Mouse (Mus musculus) forebrain, embryonic 16.5 days (tissue): Measurements from ENCODE around the gene Chtf18. TPM values are rescaled to one million over a fixed set of nuclear protein-coding genes. Genes with fewer than 3 reads are reported as not detected.

ENCODE experiments used
- ATAC-seq: fragments of 200-750 bp; cut with Nextera tagmentation; 2 replicates; pipeline ENCODE4 v1.8.0; 2017; ENCODE audit warnings: mild to moderate bottlenecking, moderate library complexity
- H3K27ac ChIP-seq: fragments of 300-500 bp; sonication (generic); 2 replicates; pipeline ENCODE4 v1.5.1; 2014; ENCODE audit warnings: low read length, control low read depth
- H3K27me3 ChIP-seq: fragments of 300-500 bp; sonication (generic); replicated peaks from 2 replicates; pipeline ENCODE4 v1.6.1; 2014; ENCODE audit warnings: low read length; ENCODE audit not compliant: control insufficient read depth, insufficient read depth
- H3K36me3 ChIP-seq: fragments of 300-500 bp; sonication (generic); 2 replicates; pipeline ENCODE4 v1.6.1; 2014; ENCODE audit not compliant: control insufficient read depth, insufficient read depth
- H3K4me1 ChIP-seq: fragments of 300-500 bp; sonication (generic); replicated peaks from 2 replicates; pipeline ENCODE4 v1.6.1; 2014; ENCODE audit warnings: low read length; ENCODE audit not compliant: control insufficient read depth, insufficient read depth
- H3K4me2 ChIP-seq: fragments of 300-500 bp; sonication (generic); 2 replicates; pipeline ENCODE4 v1.6.1; 2014; ENCODE audit warnings: mild to moderate bottlenecking, low read length, control low read depth
- H3K4me3 ChIP-seq: fragments of 300-500 bp; sonication (generic); replicated peaks from 2 replicates; pipeline ENCODE4 v1.5.1; 2014; ENCODE audit warnings: mild to moderate bottlenecking, low read length, control low read depth
- H3K9ac ChIP-seq: fragments of 300-500 bp; sonication (generic); replicated peaks from 2 replicates; pipeline ENCODE4 v1.6.1; 2014; ENCODE audit warnings: low read depth, low read length, control low read depth
- H3K9me3 ChIP-seq: fragments of 300-500 bp; sonication (generic); 2 replicates; pipeline ENCODE4 v1.6.1; 2016; ENCODE audit warnings: low read length; ENCODE audit not compliant: control insufficient read depth
- WGBS: fragments of 180-500 bp; shearing (Covaris S2); extraction: QIAGEN DNeasy Blood & Tissue Kit; methylation state at CpG from one replicate; pipeline ENCODE4 v1.1.7; 2014; 5-methylcytosine and 5-hydroxymethylcytosine counted together
- polyA plus RNA-seq: library from polyadenylated mRNA; unstranded; fragments of >200 nt; fragmentation: Nextera tagmentation; extraction: Ambion mirVana; gene quantifications from 2 replicates; pipeline ENCODE4 v1.2.1, GENCODE M21; 2015

Gene Chtf18
- polyA plus RNA-seq, 1 experiment from 2014 or later: 12.7 TPM

GRCm38 (mm10) chr17:25756378-25757242, 29.4 kb upstream of the Chtf18 start:
- no peak for ATAC-seq
- Histone ChIP-seq H3K27me3 (no peaks in the 10 kb centered on the region), H3K9ac (no peak overlapping the region), H3K27ac (no peak overlapping the region), H3K4me3 (no peak overlapping the region), H3K36me3 (no peaks in the 10 kb centered on the region), H3K4me2 (no peak overlapping the region), H3K4me1 (no peaks in the 10 kb centered on the region), H3K9me3 (no peaks in the 10 kb centered on the region)
- WGBS: 80% methylated on average over 9 of the region's 9 CpGs

GRCm38 (mm10) chr17:25755627-25756377, 28.6 kb upstream of the Chtf18 start:
- no peak for ATAC-seq

GRCm38 (mm10) chr17:25755086-25755485, 27.9 kb upstream of the Chtf18 start:
- Histone ChIP-seq H3K9ac (no peak overlapping the region), H3K4me3 (no peak overlapping the region), H3K27ac (no peak overlapping the region), H3K27me3 (no peaks in the 10 kb centered on the region), H3K9me3 (no peaks in the 10 kb centered on the region), H3K4me2 (no peak overlapping the region), H3K36me3 (no peaks in the 10 kb centered on the region), H3K4me1 (no peaks in the 10 kb centered on the region)
- no peak for ATAC-seq
- 78% methylated on average over 4 of the region's 4 CpGs for WGBS

More at GRCm38 (mm10) chr17:25755627-25756377, 28.6 kb upstream of the Chtf18 start:
- Histone ChIP-seq H3K4me1 (no peaks in the 10 kb centered on the region), H3K36me3 (no peaks in the 10 kb centered on the region), H3K4me2 (no peak overlapping the region), H3K27ac (no peak overlapping the region), H3K9me3 (no peaks in the 10 kb centered on the region), H3K27me3 (no peaks in the 10 kb centered on the region), H3K4me3 (no peak overlapping the region), H3K9ac (no peak overlapping the region)
- 79% methylated on average over 4 of the region's 4 CpGs for WGBS

- H3K27ac ChIP-seq: no peak within 1 kb of the TSS
- ATAC-seq: no peak
- H3K27me3 ChIP-seq: no peaks in the 10 kb centered on the region
- no peaks in the 10 kb centered on the region for H3K9me3 ChIP-seq
- no peak within 1 kb of the TSS for H3K4me3 ChIP-seq
- 84% methylated on average over 9 of the region's 9 CpGs for WGBS
- no peak within 1 kb of the TSS for H3K9ac ChIP-seq
- H3K4me2 ChIP-seq: no peak within 1 kb of the TSS
- no peaks in the 10 kb centered on the region for H3K4me1 ChIP-seq
- H3K36me3 ChIP-seq: no peaks in the 10 kb centered on the region
These were observed 27.0 kb upstream of the Chtf18 start, which contains the start of gene Msln for GRCm38 (mm10) chr17:25754241-25754640. TSS of gene Msln (minus strand) at chr17:25754378.

GRCm38 (mm10) chr17:25751446-25751845, 24.2 kb upstream of the Chtf18 start:
- no peaks in the 10 kb centered on the region for H3K4me1 ChIP-seq
- ATAC-seq: no peak

GRCm38 (mm10) chr17:25749314-25749713, 22.1 kb upstream of the Chtf18 start:
- Histone ChIP-seq H3K9me3 (no peaks in the 10 kb centered on the region), H3K27me3 (no peaks in the 10 kb centered on the region), H3K4me1 (no peaks in the 10 kb centered on the region), H3K4me2 (no peak overlapping the region), H3K9ac (no peak overlapping the region), H3K27ac (no peak overlapping the region), H3K4me3 (no peak overlapping the region), H3K36me3 (no peaks in the 10 kb centered on the region)
- no peak for ATAC-seq
- WGBS: 80% methylated on average over 6 of the region's 6 CpGs

More at GRCm38 (mm10) chr17:25751446-25751845, 24.2 kb upstream of the Chtf18 start:
- H3K27ac ChIP-seq: no peak overlapping the region
- no peak overlapping the region for H3K9ac ChIP-seq
- no peaks in the 10 kb centered on the region for H3K27me3 ChIP-seq
- WGBS: 40% methylated on average over 5 of the region's 5 CpGs
- H3K4me3 ChIP-seq: no peak overlapping the region
- no peaks in the 10 kb centered on the region for H3K36me3 ChIP-seq
- H3K9me3 ChIP-seq: no peaks in the 10 kb centered on the region
- H3K4me2 ChIP-seq: no peak overlapping the region

- 95% methylated on average over 4 of the region's 4 CpGs for WGBS
- no peaks in the 10 kb centered on the region for H3K9me3 ChIP-seq
- no peak overlapping the region for H3K4me2 ChIP-seq
- H3K27ac ChIP-seq: no peak overlapping the region
- no peak overlapping the region for H3K4me3 ChIP-seq
- ATAC-seq: no peak
- H3K36me3 ChIP-seq: no peaks in the 10 kb centered on the region
- H3K9ac ChIP-seq: no peak overlapping the region
- H3K27me3 ChIP-seq: no peaks in the 10 kb centered on the region
- no peaks in the 10 kb centered on the region for H3K4me1 ChIP-seq
These were observed 21.0 kb upstream of the Chtf18 start for GRCm38 (mm10) chr17:25748238-25748637.

- 87% methylated on average over 10 of the region's 10 CpGs for WGBS
- H3K4me3 ChIP-seq: no peak overlapping the region
- no peak for ATAC-seq
- H3K9me3 ChIP-seq: no peaks in the 10 kb centered on the region
- H3K27me3 ChIP-seq: no peaks in the 10 kb centered on the region
- H3K36me3 ChIP-seq: no peaks in the 10 kb centered on the region
- H3K27ac ChIP-seq: no peak overlapping the region
- H3K9ac ChIP-seq: no peak overlapping the region
- H3K4me2 ChIP-seq: no peak overlapping the region
- H3K4me1 ChIP-seq: no peaks in the 10 kb centered on the region
These were observed 17.1 kb upstream of the Chtf18 start for GRCm38 (mm10) chr17:25744311-25744710.

GRCm38 (mm10) chr17:25743831-25744230, 16.6 kb upstream of the Chtf18 start:
- no peak overlapping the region for H3K4me2 ChIP-seq
- no peaks in the 10 kb centered on the region for H3K4me1 ChIP-seq
- H3K27ac ChIP-seq: no peak overlapping the region
- H3K9ac ChIP-seq: no peak overlapping the region
- no peak overlapping the region for H3K4me3 ChIP-seq
- no peaks in the 10 kb centered on the region for H3K36me3 ChIP-seq
- whole genome bisulfite sequencing: 93% methylated on average over 9 of the region's 9 CpGs
- no peak for ATAC-seq
- H3K27me3 ChIP-seq: no peaks in the 10 kb centered on the region
- no peaks in the 10 kb centered on the region for H3K9me3 ChIP-seq
